Mouse (Mus musculus): ENCODE data around the gene Ttc39a.

DNA sequence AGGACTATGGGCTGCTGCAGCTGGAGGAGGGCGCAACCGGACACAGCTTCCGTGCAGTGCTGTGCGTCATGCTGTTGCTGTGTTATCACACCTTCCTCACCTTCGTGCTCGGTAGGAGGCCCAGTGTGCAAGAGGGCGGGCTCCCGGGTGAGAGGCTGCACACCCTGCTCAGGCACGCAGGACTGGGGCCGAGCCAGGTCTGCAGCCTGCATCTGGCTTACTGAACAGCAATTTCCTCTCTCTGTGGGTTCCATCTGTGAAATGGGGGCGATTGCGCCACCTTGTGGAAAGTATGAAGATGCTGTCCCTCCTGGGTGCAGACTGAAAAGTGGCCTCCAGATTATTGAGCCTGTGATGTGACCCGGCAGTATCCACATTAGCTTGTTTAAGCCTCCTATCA lies 24.4 kb downstream of the Ttc39a start:
- TF ChIP-seq CTCF (IDR thresholded peaks at IDR 0.05; ENCODE audit: borderline replicate concordance, insufficient read depth, low read depth, low read length) (peak; percentile 59; the same call in 1 of the 2 replicates), POLR2A (IDR thresholded peaks at IDR 0.05; ENCODE audit: borderline replicate concordance, insufficient read depth, low read length) (no peak)

All from cerebellum, adult 2 months (tissue).